Mouse (Mus musculus): Measurements from ENCODE around the gene 2210011C24Rik. TPM values are rescaled to one million over a fixed set of nuclear protein-coding genes. Genes with fewer than 3 reads are reported as not detected.

2210011C24Rik gene
- polyA plus RNA-seq, 1 experiment from 2014 or later, result not detected

DNA sequence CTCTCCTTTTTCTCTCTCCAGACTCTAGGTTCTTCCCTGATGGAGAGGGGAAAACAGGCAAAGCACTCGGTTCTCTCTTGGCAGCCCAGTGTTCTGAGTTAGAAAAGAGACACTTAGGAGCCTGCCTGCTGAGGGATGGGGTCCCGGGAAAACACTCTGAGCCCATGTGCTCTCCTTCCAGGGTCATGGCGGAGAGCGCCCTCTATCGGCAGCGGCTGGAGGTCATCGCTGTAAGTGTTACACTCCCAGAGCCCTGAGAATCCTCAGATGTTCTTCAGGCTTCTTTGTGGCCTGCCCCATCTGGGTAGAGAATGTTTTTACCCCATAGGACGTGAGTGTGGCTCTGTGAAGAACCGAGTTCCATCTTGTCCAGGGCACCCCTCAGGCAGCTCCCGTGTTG is 12.2 kb upstream of the 2210011C24Rik start:
- no peak overlapping the region for H3K4me3 ChIP-seq (ENCODE audit: low read depth, low read length)

DNA sequence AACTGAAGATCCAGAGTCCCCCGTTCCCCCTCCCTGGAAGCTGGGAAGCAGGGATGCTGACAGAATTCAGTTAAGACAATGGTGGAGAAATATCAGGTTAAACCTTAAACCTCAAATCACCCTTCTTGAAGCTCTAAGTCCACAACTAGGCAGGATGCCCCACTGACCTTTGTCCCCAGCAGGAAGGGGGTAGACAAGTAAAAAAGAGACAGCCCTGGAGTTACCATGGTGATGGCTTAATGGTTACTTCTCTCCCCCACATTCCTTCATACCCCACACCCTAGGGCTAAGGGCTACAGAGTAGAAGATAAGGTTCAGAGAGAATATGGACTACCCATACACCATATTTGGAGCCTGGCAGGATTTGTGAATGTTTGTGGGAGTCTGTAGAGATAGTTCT is 11.7 kb upstream of the 2210011C24Rik start:
- no peak for ATAC-seq (replicated peaks; ENCODE audit: low FRiP score)

More for the DNA sequence above, 12.2 kb upstream of the 2210011C24Rik start:
- DNase-seq (ENCODE audit: low spot score) (no peak), ATAC-seq (replicated peaks; ENCODE audit: low FRiP score) (no peak)
- 15% methylated on average over 10 of the region's 10 CpGs for WGBS
- Histone ChIP-seq H3K27ac (ENCODE audit: low read depth, low read length) (no peak overlapping the region), H3K9me3 (ENCODE audit: control insufficient read depth, low read length) (no peaks in the 10 kb centered on the region), H3K36me3 (ENCODE audit: control insufficient read depth, insufficient read depth, low read length) (no peaks in the 10 kb centered on the region), H3K4me2 (no peak overlapping the region), H3K9ac (ENCODE audit: low read depth, low read length) (no peak overlapping the region), H3K4me1 (replicated peaks; ENCODE audit: control insufficient read depth, insufficient read depth, low read length) (peaks cover 19% of the 10 kb centered on the region), H3K27me3 (replicated peaks; ENCODE audit: control insufficient read depth, insufficient read depth, low read length) (peaks cover 58% of the 10 kb centered on the region)

DNA sequence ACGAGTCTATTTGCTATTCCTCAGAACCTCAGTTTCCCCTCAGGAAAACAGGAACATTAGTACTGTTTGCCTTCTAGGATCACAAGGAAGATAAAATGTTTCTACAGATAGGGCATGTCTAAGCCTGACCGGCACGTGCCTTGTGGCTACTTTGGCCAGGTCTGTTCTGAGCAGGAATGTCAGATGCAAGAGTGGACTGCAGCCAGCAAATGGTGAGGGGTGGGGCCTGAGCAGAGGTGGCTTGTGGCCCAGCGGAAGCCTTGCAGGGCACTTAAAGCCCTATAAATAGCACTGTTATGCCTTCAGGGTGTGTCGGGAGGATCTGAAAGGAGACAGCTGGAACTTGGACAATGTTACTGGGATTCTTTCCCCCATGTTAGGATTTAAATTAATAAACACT is 11.1 kb upstream of the 2210011C24Rik start:
- Histone ChIP-seq H3K9me3 (ENCODE audit: control insufficient read depth, low read length) (no peaks in the 10 kb centered on the region), H3K4me2 (no peak overlapping the region), H3K27me3 (replicated peaks; ENCODE audit: control insufficient read depth, insufficient read depth, low read length) (peaks cover 56% of the 10 kb centered on the region), H3K4me1 (replicated peaks; ENCODE audit: control insufficient read depth, insufficient read depth, low read length) (peaks cover 19% of the 10 kb centered on the region), H3K36me3 (ENCODE audit: control insufficient read depth, insufficient read depth, low read length) (no peaks in the 10 kb centered on the region), H3K27ac (ENCODE audit: low read depth, low read length) (no peak overlapping the region), H3K4me3 (ENCODE audit: low read depth, low read length) (no peak overlapping the region), H3K9ac (ENCODE audit: low read depth, low read length) (no peak overlapping the region)
- DNase-seq (ENCODE audit: low spot score) (no peak), ATAC-seq (replicated peaks; ENCODE audit: low FRiP score) (no peak)
- 23% methylated on average over 5 of the region's 5 CpGs for whole genome bisulfite sequencing

More for the DNA sequence above, 11.7 kb upstream of the 2210011C24Rik start:
- no peak overlapping the region for H3K4me3 ChIP-seq (ENCODE audit: low read depth, low read length)
- WGBS, result 70% methylated on average over 1 of the region's 1 CpGs
- H3K4me2 ChIP-seq, result no peak overlapping the region
- no peaks in the 10 kb centered on the region for H3K36me3 ChIP-seq (ENCODE audit: control insufficient read depth, insufficient read depth, low read length)
- H3K9ac ChIP-seq (ENCODE audit: low read depth, low read length), result no peak overlapping the region
- H3K27me3 ChIP-seq (replicated peaks; ENCODE audit: control insufficient read depth, insufficient read depth, low read length), result peaks cover 58% of the 10 kb centered on the region
- H3K27ac ChIP-seq (ENCODE audit: low read depth, low read length), result no peak overlapping the region
- no peak for DNase-seq (ENCODE audit: low spot score)
- peaks cover 19% of the 10 kb centered on the region for H3K4me1 ChIP-seq (replicated peaks; ENCODE audit: control insufficient read depth, insufficient read depth, low read length)
- H3K9me3 ChIP-seq (ENCODE audit: control insufficient read depth, low read length), result no peaks in the 10 kb centered on the region

DNA sequence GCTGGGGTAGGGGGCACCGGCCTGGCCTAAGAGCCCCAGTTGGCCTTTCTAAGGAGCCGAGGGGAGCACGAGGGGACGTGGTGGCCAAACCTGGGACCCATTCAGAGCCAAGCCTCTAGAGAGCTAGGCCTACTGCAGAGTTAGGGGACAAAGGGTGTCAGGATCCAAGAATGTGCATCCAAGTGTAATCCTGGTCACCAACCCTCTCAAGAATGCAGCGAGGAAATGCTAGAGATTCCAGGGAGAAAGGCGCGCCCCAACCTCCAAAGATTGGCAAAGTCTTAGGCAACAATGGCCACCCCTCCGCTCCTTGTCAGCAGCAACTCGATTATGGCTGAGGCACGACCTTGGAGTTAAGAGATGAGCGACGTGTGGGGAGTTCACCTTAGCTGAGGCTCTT is 9.6 kb upstream of the 2210011C24Rik start:
- H3K4me1 ChIP-seq (replicated peaks; ENCODE audit: control insufficient read depth, insufficient read depth, low read length), result peaks cover 19% of the 10 kb centered on the region
- peak overlapping the region; percentile 37 for H3K4me2 ChIP-seq
- DNase-seq (ENCODE audit: low spot score), result no peak
- H3K9me3 ChIP-seq (ENCODE audit: control insufficient read depth, low read length), result no peaks in the 10 kb centered on the region
- no peaks in the 10 kb centered on the region for H3K36me3 ChIP-seq (ENCODE audit: control insufficient read depth, insufficient read depth, low read length)
- ATAC-seq (replicated peaks; ENCODE audit: low FRiP score), result no peak
- peaks cover 41% of the 10 kb centered on the region for H3K27me3 ChIP-seq (replicated peaks; ENCODE audit: control insufficient read depth, insufficient read depth, low read length)
- H3K9ac ChIP-seq (ENCODE audit: low read depth, low read length), result no peak overlapping the region
- no peak overlapping the region for H3K4me3 ChIP-seq (ENCODE audit: low read depth, low read length)
- H3K27ac ChIP-seq (ENCODE audit: low read depth, low read length), result no peak overlapping the region
- WGBS, result 45% methylated on average over 12 of the region's 12 CpGs

DNA sequence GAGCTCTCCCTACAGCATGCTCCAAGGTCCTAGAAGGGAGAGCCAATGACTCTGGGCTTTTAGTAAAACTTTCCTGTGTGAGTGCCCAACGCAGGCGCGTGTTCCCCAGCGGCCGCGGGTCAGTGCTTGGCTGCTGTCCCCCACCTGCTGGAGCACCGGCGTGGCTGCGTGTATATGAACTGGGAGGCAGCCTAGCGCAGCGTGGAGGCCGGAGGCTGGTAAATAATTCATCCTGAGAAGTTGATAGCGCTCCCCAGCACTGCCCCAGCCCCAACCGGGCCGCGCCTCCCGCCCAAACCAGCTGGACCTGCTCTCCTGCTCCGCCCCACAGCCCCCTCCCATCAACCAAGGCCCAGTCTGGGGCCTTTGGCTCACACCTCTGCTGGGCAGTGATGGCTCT is 9.1 kb upstream of the 2210011C24Rik start, which contains the start of gene Palm3:
Palm3 (plus strand) TSS at position 376 of the 400 bp plus-strand sequence.
- H3K9ac ChIP-seq (ENCODE audit: low read depth, low read length), result no peak within 1 kb of the TSS
- no peak within 1 kb of the TSS for H3K27ac ChIP-seq (ENCODE audit: low read depth, low read length)
- no peak within 1 kb of the TSS for H3K4me3 ChIP-seq (ENCODE audit: low read depth, low read length)
- peak within 1 kb of the TSS; percentile 37 for H3K4me2 ChIP-seq
- peaks cover 16% of the 10 kb centered on the region for H3K4me1 ChIP-seq (replicated peaks; ENCODE audit: control insufficient read depth, insufficient read depth, low read length)
- no peaks in the 10 kb centered on the region for H3K36me3 ChIP-seq (ENCODE audit: control insufficient read depth, insufficient read depth, low read length)
- H3K27me3 ChIP-seq (replicated peaks; ENCODE audit: control insufficient read depth, insufficient read depth, low read length), result peaks cover 36% of the 10 kb centered on the region
- 0 out of 2 replicates have a peak, but pooled peaks cover under 1% of the 10 kb centered on the region for H3K9me3 ChIP-seq (ENCODE audit: control insufficient read depth, low read length)
- no peak for DNase-seq (ENCODE audit: low spot score)
- WGBS, result 19% methylated on average over 18 of the region's 18 CpGs
- no peak for ATAC-seq (replicated peaks; ENCODE audit: low FRiP score)

DNA sequence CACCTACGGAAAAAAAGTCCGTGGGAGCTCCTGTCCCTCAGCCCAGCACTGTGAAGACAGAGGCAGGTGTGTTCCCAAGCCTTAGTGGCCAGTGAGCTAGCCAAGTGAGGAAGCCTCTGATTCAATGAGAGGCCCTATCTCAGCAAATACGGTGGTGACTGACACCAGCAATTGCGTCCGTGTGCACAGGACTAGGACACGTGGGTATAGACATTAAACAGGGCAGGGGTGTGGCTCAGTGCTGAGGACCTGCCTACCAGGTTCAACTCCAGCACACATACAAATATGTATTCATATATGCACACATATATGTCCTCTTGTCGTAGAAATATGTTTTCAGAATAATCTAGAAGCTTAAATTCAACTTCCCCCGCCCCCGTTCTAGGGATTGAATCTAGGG is 7.8 kb upstream of the 2210011C24Rik start:
- Histone ChIP-seq H3K4me1 (replicated peaks; ENCODE audit: control insufficient read depth, insufficient read depth, low read length) (peaks cover 12% of the 10 kb centered on the region), H3K4me3 (ENCODE audit: low read depth, low read length) (no peak overlapping the region), H3K27ac (ENCODE audit: low read depth, low read length) (no peak overlapping the region), H3K36me3 (ENCODE audit: control insufficient read depth, insufficient read depth, low read length) (no peaks in the 10 kb centered on the region), H3K27me3 (replicated peaks; ENCODE audit: control insufficient read depth, insufficient read depth, low read length) (peaks cover 23% of the 10 kb centered on the region), H3K4me2 (no peak overlapping the region), H3K9ac (ENCODE audit: low read depth, low read length) (no peak overlapping the region), H3K9me3 (ENCODE audit: control insufficient read depth, low read length) (0 out of 2 replicates have a peak, but pooled peaks cover 2% of the 10 kb centered on the region)
- 74% methylated on average over 9 of the region's 9 CpGs for WGBS
- DNase-seq (ENCODE audit: low spot score), result no peak
- no peak for ATAC-seq (replicated peaks; ENCODE audit: low FRiP score)

DNA sequence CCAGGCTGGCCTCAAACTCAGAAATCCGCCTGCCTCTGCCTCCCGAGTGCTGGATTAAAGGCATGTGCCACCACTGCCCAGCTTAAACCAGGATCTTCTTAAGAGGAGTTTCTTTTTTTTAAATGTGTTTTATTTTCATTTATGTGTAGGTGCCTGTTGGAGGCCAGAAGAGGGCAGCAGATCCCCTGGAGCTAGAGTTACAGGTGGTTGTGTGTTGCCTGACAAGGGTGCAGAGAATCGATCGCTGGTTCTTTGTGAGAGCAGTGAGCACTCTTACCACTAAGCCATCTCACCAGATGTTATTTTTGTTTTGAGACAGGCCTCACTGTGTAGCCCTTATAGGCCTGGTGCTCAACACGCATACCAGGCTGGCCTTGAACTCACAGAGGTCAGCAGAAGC is 3.9 kb upstream of the 2210011C24Rik start:
- ATAC-seq (replicated peaks; ENCODE audit: low FRiP score), result no peak
- 0 out of 2 replicates have a peak, but pooled peaks cover 2% of the 10 kb centered on the region for H3K9me3 ChIP-seq (ENCODE audit: control insufficient read depth, low read length)
- DNase-seq (ENCODE audit: low spot score), result no peak
- peaks cover 8% of the 10 kb centered on the region for H3K4me1 ChIP-seq (replicated peaks; ENCODE audit: control insufficient read depth, insufficient read depth, low read length)
- no peaks in the 10 kb centered on the region for H3K36me3 ChIP-seq (ENCODE audit: control insufficient read depth, insufficient read depth, low read length)
- H3K4me3 ChIP-seq (ENCODE audit: low read depth, low read length), result no peak overlapping the region
- no peak overlapping the region for H3K9ac ChIP-seq (ENCODE audit: low read depth, low read length)
- H3K27ac ChIP-seq (ENCODE audit: low read depth, low read length), result no peak overlapping the region
- WGBS, result 90% methylated on average over 5 of the region's 5 CpGs
- no peak overlapping the region for H3K4me2 ChIP-seq
- peaks cover 40% of the 10 kb centered on the region for H3K27me3 ChIP-seq (replicated peaks; ENCODE audit: control insufficient read depth, insufficient read depth, low read length)

DNA sequence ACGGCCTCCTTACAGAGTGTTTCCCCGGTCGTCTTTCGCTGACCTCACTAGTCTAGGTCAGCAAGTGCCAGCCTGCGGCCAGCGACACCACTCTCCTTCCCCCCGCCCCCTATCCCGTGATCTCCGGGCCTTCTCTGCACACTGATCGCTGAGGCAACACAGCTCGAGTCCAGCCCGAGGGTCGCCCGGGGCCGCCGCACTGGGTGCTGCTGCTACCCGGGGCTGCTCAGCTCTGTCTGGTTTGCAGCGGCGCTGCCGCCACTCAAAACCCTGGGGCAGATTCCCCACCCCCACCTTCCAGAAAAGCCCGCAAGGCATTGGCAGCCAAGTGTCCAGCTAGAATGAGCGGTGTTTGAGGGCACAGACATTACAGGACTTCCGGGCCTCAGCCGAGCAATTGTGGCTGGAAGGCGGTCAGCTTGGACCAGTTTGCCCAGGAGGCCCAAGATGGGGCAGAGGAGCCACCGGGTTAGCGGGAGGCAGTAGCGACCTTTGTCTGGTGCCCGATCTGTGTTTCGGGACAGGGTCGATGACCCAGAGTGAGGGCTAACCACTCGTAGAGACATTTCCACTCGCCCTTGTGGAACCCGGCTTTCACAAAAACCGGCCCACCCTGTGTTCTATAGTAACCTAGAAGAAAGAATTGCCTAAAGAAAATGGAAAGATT is 661 bp upstream of the 2210011C24Rik start:
- WGBS, result 11% methylated on average over 35 of the region's 35 CpGs
- H3K27ac ChIP-seq (ENCODE audit: low read depth, low read length), result no peak overlapping the region
- H3K36me3 ChIP-seq (ENCODE audit: control insufficient read depth, insufficient read depth, low read length), result no peaks in the 10 kb centered on the region
- no peak for ATAC-seq (replicated peaks; ENCODE audit: low FRiP score)
- peaks cover 8% of the 10 kb centered on the region for H3K4me1 ChIP-seq (replicated peaks; ENCODE audit: control insufficient read depth, insufficient read depth, low read length)
- peak overlapping the region; percentile 71 for H3K4me2 ChIP-seq
- H3K27me3 ChIP-seq (replicated peaks; ENCODE audit: control insufficient read depth, insufficient read depth, low read length), result peaks cover 46% of the 10 kb centered on the region
- peak overlapping the region; percentile 57 for H3K4me3 ChIP-seq (ENCODE audit: low read depth, low read length)
- DNase-seq (ENCODE audit: low spot score), result no peak
- no peak overlapping the region for H3K9ac ChIP-seq (ENCODE audit: low read depth, low read length)
- H3K9me3 ChIP-seq (ENCODE audit: control insufficient read depth, low read length), result 0 out of 2 replicates have a peak, but pooled peaks cover 2% of the 10 kb centered on the region
